Mouse (Mus musculus) heart, postnatal 0 days (tissue): ENCODE measurements at regions not wholly inside any gene's neighbourhood (a gene's known extent, or its start where the extent isn't known, plus 50 kb on each side); places are given as distances from the start of the nearest gene placed in this dataset.

Source experiments
- ATAC-seq: fragments of 200-750 bp; cut with Nextera tagmentation; 2 replicates; pipeline ENCODE4 v1.8.0; 2017; ENCODE audit warnings: low read depth, moderate number of reproducible peaks, moderate library complexity; ENCODE audit not compliant: insufficient read depth
- DNase-seq: peaks from one replicate; pipeline ENCODE4 v3.0.0-alpha.2; 2016; ENCODE audit warnings: low spot score
- H3K27ac ChIP-seq: fragments of 300-500 bp; sonication (generic); 2 replicates; pipeline ENCODE4 v1.5.1; 2014; ENCODE audit warnings: low read depth, mild to moderate bottlenecking
- H3K27me3 ChIP-seq: fragments of 300-500 bp; sonication (generic); 2 replicates; pipeline ENCODE4 v1.6.1; 2014; ENCODE audit warnings: low read length, mixed read lengths; ENCODE audit not compliant: control insufficient read depth, insufficient read depth
- H3K36me3 ChIP-seq: fragments of 300-500 bp; sonication (generic); replicated peaks from 2 replicates; pipeline ENCODE4 v1.6.1; 2014; ENCODE audit warnings: low read length, mixed read lengths; ENCODE audit not compliant: control insufficient read depth, insufficient read depth
- H3K4me1 ChIP-seq: fragments of 300-500 bp; sonication (generic); 2 replicates; pipeline ENCODE4 v1.6.1; 2014; ENCODE audit warnings: antibody characterized with exemption; ENCODE audit not compliant: control insufficient read depth, insufficient read depth
- H3K4me2 ChIP-seq: fragments of 300-500 bp; sonication (generic); 2 replicates; pipeline ENCODE4 v1.6.1; 2014; ENCODE audit warnings: low read depth, mild to moderate bottlenecking, low read length, moderate library complexity
- H3K4me3 ChIP-seq: fragments of 300-500 bp; sonication (generic); 2 replicates; pipeline ENCODE4 v1.5.1; 2014; ENCODE audit warnings: low read depth, low read length
- H3K9ac ChIP-seq: fragments of 300-500 bp; sonication (generic); replicated peaks from 2 replicates; pipeline ENCODE4 v1.6.1; 2014; ENCODE audit warnings: low read depth, low read length, mixed read lengths
- H3K9me3 ChIP-seq: fragments of 300-500 bp; sonication (generic); replicated peaks from 2 replicates; pipeline ENCODE4 v1.6.1; 2016; ENCODE audit warnings: low read length; ENCODE audit not compliant: control insufficient read depth
- CTCF ChIP-seq: IDR thresholded peaks from 2 replicates; pipeline ENCODE4 v1.5.1; 2016; ENCODE audit warnings: antibody characterized with exemption, control low read depth, low read depth
- EP300 ChIP-seq: IDR thresholded peaks from 2 replicates; pipeline ENCODE4 v1.6.1; 2016; ENCODE audit warnings: antibody characterized with exemption, low read depth
- WGBS: fragments of 180-500 bp; shearing (Covaris S2); extraction: QIAGEN DNeasy Blood & Tissue Kit; methylation state at CpG from one replicate; pipeline ENCODE4 v1.1.7; 2014; 5-methylcytosine and 5-hydroxymethylcytosine counted together

GRCm38 (mm10) chr7:134436917-134437316, 51.5 kb upstream of the D7Ertd443e start:
- no peak overlapping the region for H3K4me3 ChIP-seq
- TF ChIP-seq EP300 (no peak), CTCF (no peak)
- no peaks in the 10 kb centered on the region for H3K4me1 ChIP-seq
- no peak for DNase-seq
- no peak overlapping the region for H3K9ac ChIP-seq
- no peaks in the 10 kb centered on the region for H3K27me3 ChIP-seq
- 90% methylated on average over 3 of the region's 3 CpGs for WGBS
- no peaks in the 10 kb centered on the region for H3K9me3 ChIP-seq
- H3K27ac ChIP-seq: no peak overlapping the region
- H3K4me2 ChIP-seq: no peak overlapping the region
- H3K36me3 ChIP-seq: no peaks in the 10 kb centered on the region
- no peak for ATAC-seq

- no peak overlapping the region for H3K9ac ChIP-seq
- WGBS: 83% methylated on average over 5 of the region's 5 CpGs
- ATAC-seq: no peak
- no peaks in the 10 kb centered on the region for H3K4me1 ChIP-seq
- no peaks in the 10 kb centered on the region for H3K9me3 ChIP-seq
- DNase-seq: no peak
- no peaks in the 10 kb centered on the region for H3K27me3 ChIP-seq
- no peaks in the 10 kb centered on the region for H3K36me3 ChIP-seq
- H3K27ac ChIP-seq: no peak overlapping the region
- no peak for TF ChIP-seq EP300
- no peak for TF ChIP-seq CTCF
- H3K4me3 ChIP-seq: no peak overlapping the region
- H3K4me2 ChIP-seq: no peak overlapping the region
Observed at GRCm38 (mm10) chr7:134439281-134439680, 53.8 kb upstream of the D7Ertd443e start.

GRCm38 (mm10) chr7:134445008-134445806, 59.7 kb upstream of the D7Ertd443e start:
- Histone ChIP-seq H3K9ac (no peak overlapping the region), H3K36me3 (no peaks in the 10 kb centered on the region), H3K4me1 (no peaks in the 10 kb centered on the region), H3K27me3 (no peaks in the 10 kb centered on the region), H3K4me3 (no peak overlapping the region), H3K4me2 (no peak overlapping the region), H3K9me3 (no peaks in the 10 kb centered on the region), H3K27ac (no peak overlapping the region)
- DNase-seq (no peak), ATAC-seq (no peak)
- TF ChIP-seq EP300 (no peak), CTCF (no peak)
- WGBS: 51% methylated on average over 8 of the region's 8 CpGs

- ATAC-seq (no peak), DNase-seq (no peak)
- no peak overlapping the region for H3K4me3 ChIP-seq
- no peaks in the 10 kb centered on the region for H3K4me1 ChIP-seq
- no peaks in the 10 kb centered on the region for H3K36me3 ChIP-seq
- no peaks in the 10 kb centered on the region for H3K27me3 ChIP-seq
- H3K4me2 ChIP-seq: no peak overlapping the region
- H3K9me3 ChIP-seq: no peaks in the 10 kb centered on the region
- no peak overlapping the region for H3K9ac ChIP-seq
- TF ChIP-seq CTCF (no peak), EP300 (no peak)
- H3K27ac ChIP-seq: no peak overlapping the region
Observed at GRCm38 (mm10) chr7:134447648-134448202, 62.3 kb upstream of the D7Ertd443e start.

- no peak for DNase-seq
- WGBS: 67% methylated on average over 2 of the region's 2 CpGs
- no peak overlapping the region for H3K9ac ChIP-seq
- no peak overlapping the region for H3K4me3 ChIP-seq
- TF ChIP-seq CTCF (no peak), EP300 (no peak)
- H3K27me3 ChIP-seq: no peaks in the 10 kb centered on the region
- no peak for ATAC-seq
- H3K27ac ChIP-seq: no peak overlapping the region
- H3K4me2 ChIP-seq: no peak overlapping the region
- H3K9me3 ChIP-seq: 0 out of 2 replicates have a peak, but pooled peaks cover 4% of the 10 kb centered on the region
- H3K36me3 ChIP-seq: no peaks in the 10 kb centered on the region
- no peaks in the 10 kb centered on the region for H3K4me1 ChIP-seq
Observed at GRCm38 (mm10) chr7:134448831-134449230, 63.4 kb upstream of the D7Ertd443e start.
